Mouse (Mus musculus) gastrocnemius, adult 2 months (tissue): ENCODE data around the gene Zc2hc1b. TPM values are rescaled to one million over a fixed set of nuclear protein-coding genes. Genes with fewer than 3 reads are reported as not detected.
"Not testable (repeated sequence)": the region's sequence is repeated elsewhere in the genome, so short reads cannot be mapped to it uniquely, and the experiment has no call there.

Experiments used
- DNase-seq: peaks from one replicate; pipeline ENCODE4 v3.0.0; 2022
- H3K27ac ChIP-seq: fragments of 200-600 bp; 2 replicates; pipeline ENCODE4 v1.8.1; 2022; ENCODE audit warnings: mild to moderate bottlenecking
- H3K4me3 ChIP-seq: fragments of 200-600 bp; 2 replicates; pipeline ENCODE4 v1.8.1; 2022; ENCODE audit warnings: mild to moderate bottlenecking, moderate library complexity
- CTCF ChIP-seq: fragments of 200-600 bp; IDR thresholded peaks from 2 replicates; pipeline ENCODE4 v1.8.1; 2022; ENCODE audit warnings: antibody characterized with exemption, mild to moderate bottlenecking, moderate library complexity
- intact Hi-C: fragments of 180-260 bp; cut with DNase I; formaldehyde crosslinking; loops from one replicate; pipeline ENCODE4 v1.15.1; 2025
- total RNA-seq, 2 experiments: library from RNA; stranded (reverse); gene quantifications; 2 replicates each; pipeline ENCODE4 v1.2.3; 2021

The Zc2hc1b gene
- total RNA-seq, 2 experiments from 2014 or later = not detected

- no peak overlapping the region for H3K4me3 ChIP-seq
- no peak for DNase-seq
- intact Hi-C loops = no loop called here
- TF ChIP-seq CTCF = no peak
- no peak overlapping the region for H3K27ac ChIP-seq
These were observed 19.2 kb upstream of the Zc2hc1b start for GRCm38 (mm10) chr10:13196872-13197507.

- peak overlapping the region; percentile 86 for H3K4me3 ChIP-seq
These were observed 15.7 kb upstream of the Zc2hc1b start for GRCm38 (mm10) chr10:13193496-13193895.

DNA sequence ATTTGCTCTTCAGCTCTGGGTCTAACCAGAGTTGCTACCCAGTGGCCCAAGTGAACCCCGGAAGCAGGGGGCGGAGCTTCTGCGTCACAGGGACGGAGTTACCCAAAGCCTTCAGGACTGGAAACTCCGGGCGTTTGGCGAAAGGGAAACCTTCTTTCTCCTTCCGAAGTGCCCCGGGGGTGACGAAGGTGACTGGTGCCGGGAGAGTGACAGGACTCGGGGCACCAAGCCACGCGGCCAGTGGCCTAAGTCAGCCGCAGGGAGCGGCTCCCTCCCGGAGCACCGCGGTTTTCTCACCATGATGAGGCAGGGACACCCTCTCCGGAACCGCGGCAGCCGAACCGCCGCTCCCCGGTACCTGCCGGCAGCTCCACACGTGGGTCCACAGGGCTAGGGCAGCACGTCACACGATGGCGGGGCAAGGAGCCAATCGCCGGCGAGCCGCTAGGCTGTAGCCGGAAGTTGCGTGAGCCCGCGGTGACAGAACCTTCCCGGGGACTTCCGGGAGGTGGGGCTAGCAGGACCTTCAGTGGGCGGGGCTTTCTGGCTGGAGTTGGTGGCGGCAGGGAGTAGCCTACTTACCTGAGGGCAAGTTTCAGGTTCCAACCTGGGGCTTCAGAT is 15.0 kb upstream of the Zc2hc1b start, which contains the start of gene Ltv1:
Gene Ltv1, minus strand, starts transcription at position 438 of the 621 bp plus-strand sequence.
- Histone ChIP-seq H3K4me3 (peak within 1 kb of the TSS; percentile 86), H3K27ac (peak within 1 kb of the TSS; percentile 99)
- peak; percentile 99 for DNase-seq
- intact Hi-C loops = loop anchor here (2.0 to 5.0 kb wide), 2 partner anchors 106 to 132 kb away; no protein-coding TSS in a partner anchor
- 0 out of 2 replicates have a peak, but pooled peaks have one; percentile 0 for TF ChIP-seq CTCF

More at GRCm38 (mm10) chr10:13193496-13193895, 15.7 kb upstream of the Zc2hc1b start:
- DNase-seq = not testable (repeated sequence)
- H3K27ac ChIP-seq = peak overlapping the region; percentile 99; the same call in 1 of the 2 replicates
- intact Hi-C loops = loop anchor here (2.0 to 5.0 kb wide), 2 partner anchors 106 to 131 kb away; no protein-coding TSS in a partner anchor

- no peak for TF ChIP-seq CTCF
- Histone ChIP-seq H3K27ac (no peak overlapping the region), H3K4me3 (no peak overlapping the region)
- no peak for DNase-seq
- intact Hi-C loops = loop anchor here (5.0 kb wide), 1 partner anchor 103 kb away; no protein-coding TSS in a partner anchor
These were observed 12.1 kb upstream of the Zc2hc1b start for GRCm38 (mm10) chr10:13189881-13190280.

- Histone ChIP-seq H3K4me3 (no peak overlapping the region), H3K27ac (no peak overlapping the region)
- intact Hi-C loops = no loop called here
- TF ChIP-seq CTCF = no peak
- DNase-seq = no peak
These were observed 8.9 kb upstream of the Zc2hc1b start for GRCm38 (mm10) chr10:13186754-13187153.

GRCm38 (mm10) chr10:13184170-13184766 is 6.4 kb upstream of the Zc2hc1b start:
- DNase-seq = no peak

DNA sequence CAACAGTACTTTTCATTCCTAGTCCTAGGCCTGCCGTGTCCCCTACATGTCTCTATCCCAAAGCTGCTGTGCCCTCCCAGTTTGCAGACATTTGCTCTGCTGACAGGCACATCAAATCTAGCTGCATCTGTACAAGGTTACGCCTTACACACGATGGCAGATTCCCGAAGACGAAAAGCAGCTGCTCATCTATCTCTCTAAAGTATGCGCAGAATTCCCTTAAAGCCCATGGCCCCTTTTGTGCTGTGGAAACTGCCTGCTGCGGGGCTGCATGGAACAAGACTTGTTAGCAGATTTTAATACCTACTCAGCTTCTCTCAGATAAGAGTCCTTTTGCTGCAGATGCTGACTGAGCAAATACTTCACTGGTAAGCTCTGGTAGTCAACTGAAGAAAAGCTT is 2.4 kb upstream of the Zc2hc1b start:
- no peak overlapping the region for H3K4me3 ChIP-seq
- intact Hi-C loops = no loop called here
- no peak for TF ChIP-seq CTCF
- H3K27ac ChIP-seq = no peak overlapping the region
- no peak for DNase-seq

More at GRCm38 (mm10) chr10:13184170-13184766, 6.4 kb upstream of the Zc2hc1b start:
- Histone ChIP-seq H3K27ac (no peak overlapping the region), H3K4me3 (no peak overlapping the region)
- TF ChIP-seq CTCF = no peak
- intact Hi-C loops = no loop called here

- intact Hi-C loops = no loop called here
- DNase-seq = no peak
- Histone ChIP-seq H3K4me3 (no peak overlapping the region), H3K27ac (no peak overlapping the region)
- no peak for TF ChIP-seq CTCF
These were observed 2.0 kb downstream of the Zc2hc1b start for GRCm38 (mm10) chr10:13175866-13176265.

DNA sequence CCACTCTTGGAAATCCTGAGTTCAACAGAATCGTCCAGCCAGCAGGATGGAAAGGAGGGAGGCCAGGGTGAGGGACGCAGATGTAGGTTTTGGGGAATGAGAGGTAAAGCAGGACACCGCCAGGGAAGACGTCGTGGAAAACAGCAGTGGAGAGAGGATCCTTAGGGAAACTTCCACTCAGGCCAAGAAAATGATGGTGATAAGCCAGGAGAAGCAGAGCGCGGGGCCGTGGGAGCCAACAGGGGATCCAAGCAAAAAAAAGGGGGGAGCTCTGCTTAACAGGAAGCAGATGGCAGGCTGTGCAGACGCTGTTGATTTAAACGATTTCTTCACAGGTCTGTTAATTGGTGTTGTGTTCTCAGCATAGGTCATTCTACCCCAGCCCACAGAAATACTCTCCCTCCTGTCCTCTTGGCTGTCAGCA is 5.0 kb downstream of the Zc2hc1b start:
- DNase-seq = no peak
- no peak overlapping the region for H3K4me3 ChIP-seq
- intact Hi-C loops = no loop called here
- H3K27ac ChIP-seq = no peak overlapping the region
- no peak for TF ChIP-seq CTCF

DNA sequence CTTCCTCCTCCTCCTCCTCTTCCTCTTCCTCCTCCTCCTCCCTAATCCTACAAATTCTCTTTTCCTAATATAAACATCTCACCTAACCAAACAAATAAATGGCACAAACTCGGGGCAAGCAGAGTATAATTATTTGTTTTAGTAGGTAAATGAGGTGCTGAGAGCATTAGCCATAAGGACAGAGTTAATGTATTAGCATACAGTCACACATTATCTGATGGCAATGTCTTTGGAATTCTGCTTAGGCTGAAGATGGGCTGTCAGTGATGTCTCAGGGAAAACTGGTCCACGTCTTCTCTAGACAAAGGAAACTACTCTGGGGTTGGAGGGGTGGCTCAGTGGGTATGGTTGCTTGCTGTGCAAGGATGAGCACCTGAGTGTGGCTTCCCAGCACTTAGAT is 6.4 kb downstream of the Zc2hc1b start:
- no peak overlapping the region for H3K27ac ChIP-seq
- no peak overlapping the region for H3K4me3 ChIP-seq
- TF ChIP-seq CTCF = no peak
- intact Hi-C loops = no loop called here
- DNase-seq = no peak

GRCm38 (mm10) chr10:13170739-13171448 is 6.9 kb downstream of the Zc2hc1b start:
- no peak overlapping the region for H3K27ac ChIP-seq

DNA sequence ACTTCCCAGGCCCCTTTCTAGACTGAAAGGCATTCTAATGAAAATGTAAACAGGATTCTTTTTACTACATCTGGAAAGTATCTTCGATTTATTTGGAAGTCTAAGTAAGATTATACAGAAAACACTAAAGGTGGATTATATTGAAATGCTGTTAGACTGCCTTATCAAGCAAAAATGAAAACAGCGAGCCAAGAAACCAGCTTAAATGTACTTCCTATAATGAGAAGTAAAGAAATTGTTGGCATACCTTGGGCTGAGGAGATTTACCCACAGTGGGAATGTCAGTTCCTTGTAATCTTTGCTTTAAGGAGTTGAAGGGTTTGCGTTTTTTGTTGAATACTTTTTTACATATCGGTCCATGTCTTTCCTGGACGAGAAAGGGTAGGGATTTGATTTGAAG is 9.4 kb downstream of the Zc2hc1b start:
- no peak for TF ChIP-seq CTCF
- no peak for DNase-seq
- no peak overlapping the region for H3K4me3 ChIP-seq
- intact Hi-C loops = no loop called here
- H3K27ac ChIP-seq = no peak overlapping the region

More at GRCm38 (mm10) chr10:13170739-13171448, 6.9 kb downstream of the Zc2hc1b start:
- TF ChIP-seq CTCF = no peak
- no peak for DNase-seq
- no peak overlapping the region for H3K4me3 ChIP-seq
- intact Hi-C loops = no loop called here
